Mouse (Mus musculus) 3134 (cell line): Measurements from ENCODE around the gene Plekhs1.
"Not testable (repeated sequence)": the region's sequence is repeated elsewhere in the genome, so short reads cannot be mapped to it uniquely, and the experiment has no call there.

Source experiments
- DNase-seq: peaks from one replicate; pipeline ENCODE4 v3.0.0-alpha.2; 2011; ENCODE audit warnings: low spot score; ENCODE audit not compliant: insufficient read length; ENCODE audit errors: extremely low read depth

The Plekhs1 gene

DNA sequence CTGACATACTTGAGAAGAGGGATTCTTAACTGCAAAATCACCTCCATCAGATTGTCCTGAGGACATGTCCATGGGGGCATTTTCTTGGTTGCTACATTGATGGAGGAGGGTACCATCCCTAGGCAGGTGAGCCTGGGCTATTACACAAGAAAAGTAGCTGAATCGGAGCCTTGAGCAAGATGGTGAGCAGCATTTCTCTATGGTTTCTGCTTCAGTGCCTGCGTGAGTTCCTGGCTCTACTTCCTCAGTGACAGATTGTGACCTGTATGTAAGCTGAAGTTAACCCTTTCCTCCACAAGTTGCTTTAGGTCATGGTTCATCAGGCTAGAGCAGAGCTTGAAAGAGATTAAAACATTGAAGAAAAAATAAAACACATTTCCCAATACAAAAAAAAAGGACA, 6.1 kb upstream of the Plekhs1 start:
- no peak for DNase-seq

DNA sequence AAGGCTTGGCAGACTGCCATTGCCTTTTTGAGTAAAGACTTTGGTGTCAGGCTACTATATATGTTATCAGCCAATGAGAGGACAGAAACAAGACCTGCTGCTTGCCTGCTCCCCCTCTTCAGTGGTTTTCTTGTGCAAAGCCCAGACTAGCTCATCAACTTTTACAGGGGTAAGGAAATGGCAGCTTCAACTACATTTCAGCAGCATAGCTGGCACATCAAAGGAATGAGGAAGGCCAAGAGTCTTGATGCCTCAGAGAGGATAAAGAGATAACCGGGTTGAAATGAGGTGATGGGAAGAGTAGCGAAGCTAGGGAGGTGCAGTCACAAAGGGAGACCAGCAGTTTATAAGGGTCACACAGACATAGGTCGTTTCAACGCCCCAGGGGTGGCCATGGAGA, 3.9 kb upstream of the Plekhs1 start:
- DNase-seq, result no peak

- no peak for DNase-seq
These were observed 2.0 kb upstream of the Plekhs1 start for GRCm38 (mm10) chr19:56459154-56460050.

DNA sequence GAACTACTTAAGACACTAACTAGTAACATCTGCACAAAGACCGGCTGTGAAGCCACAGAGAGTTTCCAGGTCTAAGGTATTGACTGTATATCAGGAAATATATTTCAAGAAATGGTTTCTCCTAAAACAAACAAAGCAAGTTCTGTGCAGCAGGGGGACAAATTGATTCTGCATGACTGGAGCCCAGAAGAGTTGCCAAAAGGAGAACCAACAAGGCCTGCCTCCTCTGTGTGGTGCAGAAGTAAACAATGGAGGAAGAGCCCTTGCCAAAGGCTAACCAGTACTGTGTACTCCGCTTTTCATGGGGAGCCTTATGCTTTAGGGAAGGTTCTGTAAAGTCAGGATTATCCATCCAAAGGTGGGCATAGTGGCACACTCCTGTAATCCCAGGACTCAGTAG, 1.2 kb upstream of the Plekhs1 start:
- DNase-seq, result no peak

- DNase-seq, result no peak
These were observed 1.3 kb downstream of the Plekhs1 start for GRCm38 (mm10) chr19:56462786-56463185.

DNA sequence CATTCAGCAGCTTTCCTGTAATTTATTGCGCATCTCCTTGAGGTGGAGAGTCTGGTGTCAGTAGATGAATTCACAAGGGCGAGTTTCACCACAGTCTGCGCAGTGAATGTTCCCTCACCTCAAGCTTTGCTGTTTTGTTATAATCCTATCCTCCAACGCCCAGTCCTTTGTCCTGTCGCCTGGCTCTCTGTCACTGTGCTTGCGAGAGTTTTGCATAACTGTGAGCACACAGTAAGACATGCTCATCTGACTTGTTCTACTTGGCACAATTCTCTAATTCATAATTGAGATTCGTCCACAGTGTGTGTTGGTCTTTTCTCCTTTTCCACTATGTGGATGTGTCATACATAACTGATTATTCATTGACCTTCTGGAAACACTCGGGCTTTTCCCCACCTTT, 5.0 kb downstream of the Plekhs1 start:
- no peak for DNase-seq

GRCm38 (mm10) chr19:56470286-56471020, 9.0 kb downstream of the Plekhs1 start:
- no peak for DNase-seq

GRCm38 (mm10) chr19:56471934-56472333, 10.5 kb downstream of the Plekhs1 start:
- DNase-seq, result no peak

- no peak for DNase-seq
These were observed 13.6 kb downstream of the Plekhs1 start for GRCm38 (mm10) chr19:56474869-56475550.

DNA sequence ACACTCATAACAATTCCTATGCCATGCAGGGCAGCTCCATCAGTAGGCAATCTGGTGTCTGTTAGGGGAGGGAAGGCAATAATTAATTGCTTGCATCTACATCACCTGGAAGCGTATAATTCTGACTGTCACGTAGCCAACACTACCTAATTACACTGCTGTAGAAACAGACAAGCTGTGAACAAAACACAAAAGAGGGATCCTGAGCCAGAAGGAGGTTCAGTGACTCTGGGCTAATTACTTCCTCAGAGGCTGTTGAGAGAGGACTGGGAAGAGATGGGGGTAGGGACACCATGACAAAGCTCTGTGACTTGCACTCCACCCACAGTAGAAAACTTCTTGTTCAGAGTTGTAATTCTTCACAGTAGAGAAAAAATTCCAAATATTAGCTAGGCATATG, 15.1 kb downstream of the Plekhs1 start:
- no peak for DNase-seq

DNA sequence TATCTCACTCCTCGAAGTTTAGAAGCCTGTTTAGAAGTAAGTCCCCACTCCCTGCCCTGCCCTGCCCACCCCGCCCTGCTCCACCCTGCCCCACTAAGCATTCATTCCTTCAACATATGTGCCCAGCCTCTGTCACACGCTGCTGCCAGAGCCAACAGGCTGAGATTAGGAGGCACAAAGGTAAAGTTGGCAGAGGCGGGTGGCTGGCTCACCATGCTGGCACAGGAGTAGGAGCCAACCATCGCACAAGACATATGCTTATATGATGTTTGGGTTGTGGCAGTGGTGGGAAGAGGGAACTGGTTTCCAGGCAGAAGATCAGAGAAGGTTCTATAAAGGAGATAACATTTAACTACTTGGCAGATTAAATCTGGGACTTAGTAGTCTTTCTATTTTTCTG, 15.8 kb downstream of the Plekhs1 start:
- DNase-seq, result no peak

DNA sequence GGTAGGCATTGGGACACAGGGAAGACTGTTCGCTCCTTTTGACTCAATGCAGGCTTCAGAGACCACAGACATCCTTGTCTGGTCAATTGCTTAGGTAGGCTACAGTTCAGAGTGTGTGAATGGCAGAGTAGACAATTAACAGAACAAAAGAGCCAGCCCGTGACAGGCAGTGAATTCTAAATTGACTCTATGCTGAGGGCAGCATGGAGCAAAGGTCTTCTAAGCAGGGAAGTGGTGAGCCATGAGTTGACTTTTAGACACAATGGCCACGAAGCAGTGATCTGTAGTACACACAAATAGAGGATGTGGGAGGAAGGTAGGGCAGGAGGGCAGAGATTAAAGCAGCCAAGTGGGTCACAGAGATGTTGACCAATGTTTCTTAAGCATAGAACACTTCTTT, 16.4 kb downstream of the Plekhs1 start:
- DNase-seq, result no peak

DNA sequence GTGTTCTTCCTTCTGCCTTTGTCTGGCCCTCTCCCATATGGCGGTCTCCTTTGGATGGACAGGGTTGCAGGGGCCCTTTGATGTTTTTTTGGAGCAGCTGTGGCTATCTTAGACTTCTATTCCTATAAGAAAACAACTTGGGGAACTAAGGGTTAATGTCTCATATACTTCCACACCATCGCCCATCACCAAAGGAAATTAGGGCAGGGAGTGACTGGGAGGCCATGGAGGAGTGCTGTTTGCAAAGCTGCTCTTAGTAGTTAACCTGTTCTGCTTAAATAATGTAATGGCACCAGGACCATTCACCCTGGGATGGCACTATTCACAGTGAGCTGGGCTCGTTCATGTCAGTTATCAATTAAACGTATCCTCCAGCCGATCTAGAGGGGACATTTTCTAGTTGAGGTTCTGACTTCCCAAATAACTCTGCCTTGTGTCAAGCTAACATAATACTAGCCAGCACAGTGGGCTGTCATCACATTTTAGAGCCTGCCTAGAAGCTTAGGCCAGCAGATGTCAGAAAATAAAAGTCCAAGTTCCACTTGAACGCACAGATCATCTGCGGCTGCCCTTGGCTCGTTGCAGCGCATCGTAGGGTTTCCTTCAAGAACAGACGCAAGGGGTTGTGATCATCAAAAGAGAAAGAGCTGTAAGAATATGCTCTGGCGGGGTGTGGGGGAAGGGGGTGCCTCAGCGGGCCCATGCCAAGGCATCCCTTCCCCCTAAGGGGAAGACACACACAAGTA, 23.4 kb downstream of the Plekhs1 start:
- DNase-seq, result no peak

- DNase-seq, result peak; percentile 20
These were observed 24.2 kb downstream of the Plekhs1 start for GRCm38 (mm10) chr19:56485376-56486271.

DNA sequence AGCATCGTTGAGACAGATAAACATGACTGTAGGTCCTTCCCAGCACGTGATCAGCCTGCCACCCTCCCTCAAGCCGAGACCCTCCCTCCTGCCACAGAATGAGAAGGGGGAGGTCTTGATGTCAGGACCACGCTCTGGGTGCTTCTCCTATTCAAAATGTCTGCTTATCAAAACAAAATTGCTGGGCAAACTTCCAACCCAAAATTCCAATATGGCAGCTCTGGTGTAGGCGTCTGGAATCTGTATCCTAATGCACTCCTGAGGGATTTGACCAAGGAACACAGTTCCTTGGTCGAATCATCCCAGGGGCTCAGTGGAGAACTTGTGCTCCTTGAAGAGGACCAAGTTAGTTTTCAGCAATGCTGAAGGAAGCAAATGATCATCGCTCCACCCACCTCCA, 25.5 kb downstream of the Plekhs1 start:
- DNase-seq, result no peak

- no peak for DNase-seq
These were observed 25.9 kb downstream of the Plekhs1 start for GRCm38 (mm10) chr19:56487339-56487738.

GRCm38 (mm10) chr19:56489601-56490000, 28.2 kb downstream of the Plekhs1 start:
- DNase-seq, result no peak

- not testable (repeated sequence) for DNase-seq
These were observed 32.7 kb downstream of the Plekhs1 start for GRCm38 (mm10) chr19:56494157-56494556.

- DNase-seq, result not testable (repeated sequence)
These were observed 41.6 kb downstream of the Plekhs1 start for GRCm38 (mm10) chr19:56503069-56503468.

GRCm38 (mm10) chr19:56503525-56503924, 42.1 kb downstream of the Plekhs1 start:
- not testable (repeated sequence) for DNase-seq
